Mouse (Mus musculus) erythroblast, adult 5-6 weeks (primary cell): ENCODE results near the gene Atp6v1g2. TPM values are rescaled to one million over a fixed set of nuclear protein-coding genes. Genes with fewer than 3 reads are reported as not detected.

Source experiments
- ATAC-seq: replicated peaks from 2 replicates; pipeline ENCODE4 v1.8.0; 2016; ENCODE audit warnings: moderate number of reproducible peaks, mild to moderate bottlenecking, moderate TSS enrichment, inconsistent platforms; ENCODE audit not compliant: poor library complexity, low FRiP score, severe bottlenecking
- total RNA-seq, 2 experiments: library from RNA; stranded (forward) in 1 of 2; stranded (reverse) in 1 of 2; fragments of 150-400 nt in 1 of 2; fragments of 200-764, 138-1000 nt in 1 of 2; gene quantifications; 2 replicates each; pipeline versions ENCODE4 v1.2.3 to v1.2.4; 2015 to 2017; ENCODE audit warnings: low replicate concordance in 2 of 2

Atp6v1g2 gene
- total RNA-seq, 2 experiments from 2014 or later: 2.7 to 3.8 TPM

- no peak for ATAC-seq
These were observed 42.9 kb downstream of the Atp6v1g2 start for GRCm38 (mm10) chr17:35276304-35276864.

GRCm38 (mm10) chr17:35278049-35278448 lies 44.6 kb downstream of the Atp6v1g2 start:
- no peak for ATAC-seq

- ATAC-seq: no peak
These were observed 45.7 kb downstream of the Atp6v1g2 start for GRCm38 (mm10) chr17:35278957-35279688.

- no peak for ATAC-seq
These were observed 46.8 kb downstream of the Atp6v1g2 start for GRCm38 (mm10) chr17:35280276-35280675.

- no peak for ATAC-seq
These were observed 52.0 kb downstream of the Atp6v1g2 start for GRCm38 (mm10) chr17:35285431-35285830.

Other genes with a start within 250 kb of the Atp6v1g2 start
Only the 30 nearest of the 35 such genes appear.
- 0.38 and 1.5 TPM in 2 replicates for gene Msh5, start 186.9 kb upstream of the Atp6v1g2 start, total RNA-seq (2015; ENCODE audit: low replicate concordance)
- gene Msh5, start 186.9 kb upstream of the Atp6v1g2 start, total RNA-seq (2017; ENCODE audit: low replicate concordance): 5.7 and 8.8 TPM in 2 replicates
- 74.6 and 85.9 TPM in 2 replicates for gene Clic1, start 183.7 kb upstream of the Atp6v1g2 start, total RNA-seq (2015; ENCODE audit: low replicate concordance)
- gene Clic1, start 183.7 kb upstream of the Atp6v1g2 start, total RNA-seq (2017; ENCODE audit: low replicate concordance): 66.9 and 68.8 TPM in 2 replicates
- gene Ddah2, start 174.6 kb upstream of the Atp6v1g2 start, total RNA-seq (2015; ENCODE audit: low replicate concordance): 1.0 and 1.7 TPM in 2 replicates
- gene Ddah2, start 174.6 kb upstream of the Atp6v1g2 start, total RNA-seq (2017; ENCODE audit: low replicate concordance): 2.2 TPM in 1 of 2 replicates, not detected in the other
- gene Ly6g6c, start 168.3 kb upstream of the Atp6v1g2 start, total RNA-seq (2015; ENCODE audit: low replicate concordance): not detected in 2 replicates
- gene Ly6g6c, start 168.3 kb upstream of the Atp6v1g2 start, total RNA-seq (2017; ENCODE audit: low replicate concordance): not detected in 2 replicates
- 0.42 TPM in 1 of 2 replicates, not detected in the other for gene Mpig6b, start 167.5 kb upstream of the Atp6v1g2 start, total RNA-seq (2015; ENCODE audit: low replicate concordance)
- not detected in 2 replicates for gene Mpig6b, start 167.5 kb upstream of the Atp6v1g2 start, total RNA-seq (2017; ENCODE audit: low replicate concordance)
- gene Ly6g6e, start 156.8 kb upstream of the Atp6v1g2 start, total RNA-seq (2015; ENCODE audit: low replicate concordance): not detected in 2 replicates
- gene Ly6g6e, start 156.8 kb upstream of the Atp6v1g2 start, total RNA-seq (2017; ENCODE audit: low replicate concordance): not detected in 2 replicates
- gene Ly6g6d, start 155.6 kb upstream of the Atp6v1g2 start, total RNA-seq (2015; ENCODE audit: low replicate concordance): not detected in 2 replicates
- gene Ly6g6d, start 155.6 kb upstream of the Atp6v1g2 start, total RNA-seq (2017; ENCODE audit: low replicate concordance): 1.4 TPM in 1 of 2 replicates, not detected in the other
- gene Ly6g6f, start 148.1 kb upstream of the Atp6v1g2 start, total RNA-seq (2015; ENCODE audit: low replicate concordance): not detected in 2 replicates
- not detected in 2 replicates for gene Ly6g6f, start 148.1 kb upstream of the Atp6v1g2 start, total RNA-seq (2017; ENCODE audit: low replicate concordance)
- 28.1 and 36.8 TPM in 2 replicates for gene Abhd16a, start 144.4 kb upstream of the Atp6v1g2 start, total RNA-seq (2015; ENCODE audit: low replicate concordance)
- 33.3 and 63.0 TPM in 2 replicates for gene Abhd16a, start 144.4 kb upstream of the Atp6v1g2 start, total RNA-seq (2017; ENCODE audit: low replicate concordance)
- gene Ly6g5c, start 125.4 kb upstream of the Atp6v1g2 start, total RNA-seq (2015; ENCODE audit: low replicate concordance): not detected in 2 replicates
- not detected in 2 replicates for gene Ly6g5c, start 125.4 kb upstream of the Atp6v1g2 start, total RNA-seq (2017; ENCODE audit: low replicate concordance)
- 7.7 TPM in 1 of 2 replicates, not detected in the other for gene Ly6g5b, start 118.2 kb upstream of the Atp6v1g2 start, total RNA-seq (2015; ENCODE audit: low replicate concordance)
- gene Ly6g5b, start 118.2 kb upstream of the Atp6v1g2 start, total RNA-seq (2017; ENCODE audit: low replicate concordance): 0.34 TPM in 1 of 2 replicates, not detected in the other
- gene Gpank1, start 112.2 kb upstream of the Atp6v1g2 start, total RNA-seq (2015; ENCODE audit: low replicate concordance): 10.9 and 14.8 TPM in 2 replicates
- gene Gpank1, start 112.2 kb upstream of the Atp6v1g2 start, total RNA-seq (2017; ENCODE audit: low replicate concordance): 15.8 and 20.4 TPM in 2 replicates
- 156 and 181 TPM in 2 replicates for gene Csnk2b, start 111.6 kb upstream of the Atp6v1g2 start, total RNA-seq (2015; ENCODE audit: low replicate concordance)
- 76.5 and 112 TPM in 2 replicates for gene Csnk2b, start 111.6 kb upstream of the Atp6v1g2 start, total RNA-seq (2017; ENCODE audit: low replicate concordance)
- gene D17H6S53E, start 107.3 kb upstream of the Atp6v1g2 start, total RNA-seq (2015; ENCODE audit: low replicate concordance): 0.63 and 1.5 TPM in 2 replicates
- 2.6 and 2.8 TPM in 2 replicates for gene D17H6S53E, start 107.3 kb upstream of the Atp6v1g2 start, total RNA-seq (2017; ENCODE audit: low replicate concordance)
- not detected in 2 replicates for gene Apom, start 101.6 kb upstream of the Atp6v1g2 start, total RNA-seq (2015; ENCODE audit: low replicate concordance)
- 0.94 TPM in 1 of 2 replicates, not detected in the other for gene Apom, start 101.6 kb upstream of the Atp6v1g2 start, total RNA-seq (2017; ENCODE audit: low replicate concordance)
- 23.8 and 47.9 TPM in 2 replicates for gene Bag6, start 98.5 kb upstream of the Atp6v1g2 start, total RNA-seq (2015; ENCODE audit: low replicate concordance)
- 48.1 and 71.4 TPM in 2 replicates for gene Bag6, start 98.5 kb upstream of the Atp6v1g2 start, total RNA-seq (2017; ENCODE audit: low replicate concordance)
- 70.2 and 111 TPM in 2 replicates for gene Prrc2a, start 68.8 kb upstream of the Atp6v1g2 start, total RNA-seq (2015; ENCODE audit: low replicate concordance)
- gene Prrc2a, start 68.8 kb upstream of the Atp6v1g2 start, total RNA-seq (2017; ENCODE audit: low replicate concordance): 15.1 and 22.6 TPM in 2 replicates
- 14.4 and 19.8 TPM in 2 replicates for gene Aif1, start 57.6 kb upstream of the Atp6v1g2 start, total RNA-seq (2015; ENCODE audit: low replicate concordance)
- gene Aif1, start 57.6 kb upstream of the Atp6v1g2 start, total RNA-seq (2017; ENCODE audit: low replicate concordance): 8.7 and 15.8 TPM in 2 replicates
- gene Lst1, start 45.2 kb upstream of the Atp6v1g2 start, total RNA-seq (2015; ENCODE audit: low replicate concordance): 55.5 and 77.7 TPM in 2 replicates
- gene Lst1, start 45.2 kb upstream of the Atp6v1g2 start, total RNA-seq (2017; ENCODE audit: low replicate concordance): 32.2 and 57.3 TPM in 2 replicates
- 4.6 TPM in 1 of 2 replicates, not detected in the other for gene Ltb, start 39.2 kb upstream of the Atp6v1g2 start, total RNA-seq (2015; ENCODE audit: low replicate concordance)
- 1.7 and 3.8 TPM in 2 replicates for gene Ltb, start 39.2 kb upstream of the Atp6v1g2 start, total RNA-seq (2017; ENCODE audit: low replicate concordance)
- gene Tnf, start 31.7 kb upstream of the Atp6v1g2 start, total RNA-seq (2015; ENCODE audit: low replicate concordance): 10.7 and 19.2 TPM in 2 replicates
- gene Tnf, start 31.7 kb upstream of the Atp6v1g2 start, total RNA-seq (2017; ENCODE audit: low replicate concordance): 2.8 and 8.3 TPM in 2 replicates
- not detected in 2 replicates for gene Lta, start 28.3 kb upstream of the Atp6v1g2 start, total RNA-seq (2015; ENCODE audit: low replicate concordance)
- not detected in 2 replicates for gene Lta, start 28.3 kb upstream of the Atp6v1g2 start, total RNA-seq (2017; ENCODE audit: low replicate concordance)
- not detected in 2 replicates for gene Gm16181, start 12.8 kb upstream of the Atp6v1g2 start, total RNA-seq (2015; ENCODE audit: low replicate concordance)
- not detected in 2 replicates for gene Gm16181, start 12.8 kb upstream of the Atp6v1g2 start, total RNA-seq (2017; ENCODE audit: low replicate concordance)
- 0.58 and 1.0 TPM in 2 replicates for gene Nfkbil1, start 2.1 kb downstream of the Atp6v1g2 start, total RNA-seq (2015; ENCODE audit: low replicate concordance)
- 2.2 TPM in 1 of 2 replicates, not detected in the other for gene Nfkbil1, start 2.1 kb downstream of the Atp6v1g2 start, total RNA-seq (2017; ENCODE audit: low replicate concordance)
- gene Ddx39b, start 8.1 kb downstream of the Atp6v1g2 start, total RNA-seq (2015; ENCODE audit: low replicate concordance): 65.7 and 80.5 TPM in 2 replicates
- 48.1 and 50.2 TPM in 2 replicates for gene Ddx39b, start 8.1 kb downstream of the Atp6v1g2 start, total RNA-seq (2017; ENCODE audit: low replicate concordance)
- gene H2-D1, start 29.1 kb downstream of the Atp6v1g2 start, total RNA-seq (2015; ENCODE audit: low replicate concordance): 117 and 224 TPM in 2 replicates
- gene H2-D1, start 29.1 kb downstream of the Atp6v1g2 start, total RNA-seq (2017; ENCODE audit: low replicate concordance): 217 and 402 TPM in 2 replicates
- not detected in 2 replicates for gene H2-Q1, start 86.7 kb downstream of the Atp6v1g2 start, total RNA-seq (2015; ENCODE audit: low replicate concordance)
- not detected in 2 replicates for gene H2-Q1, start 86.7 kb downstream of the Atp6v1g2 start, total RNA-seq (2017; ENCODE audit: low replicate concordance)
- not detected in 2 replicates for gene H2-Q2, start 108.6 kb downstream of the Atp6v1g2 start, total RNA-seq (2015; ENCODE audit: low replicate concordance)
- not detected in 2 replicates for gene H2-Q2, start 108.6 kb downstream of the Atp6v1g2 start, total RNA-seq (2017; ENCODE audit: low replicate concordance)
- 3.6 and 5.6 TPM in 2 replicates for gene H2-Q4, start 146.0 kb downstream of the Atp6v1g2 start, total RNA-seq (2015; ENCODE audit: low replicate concordance)
- gene H2-Q4, start 146.0 kb downstream of the Atp6v1g2 start, total RNA-seq (2017; ENCODE audit: low replicate concordance): 8.3 and 8.9 TPM in 2 replicates
- 5.6 and 8.5 TPM in 2 replicates for gene H2-Q6, start 191.2 kb downstream of the Atp6v1g2 start, total RNA-seq (2015; ENCODE audit: low replicate concordance)
- gene H2-Q6, start 191.2 kb downstream of the Atp6v1g2 start, total RNA-seq (2017; ENCODE audit: low replicate concordance): 5.9 and 7.7 TPM in 2 replicates